Mouse (Mus musculus): ENCODE data around the gene Il18.

The Il18 gene

DNA sequence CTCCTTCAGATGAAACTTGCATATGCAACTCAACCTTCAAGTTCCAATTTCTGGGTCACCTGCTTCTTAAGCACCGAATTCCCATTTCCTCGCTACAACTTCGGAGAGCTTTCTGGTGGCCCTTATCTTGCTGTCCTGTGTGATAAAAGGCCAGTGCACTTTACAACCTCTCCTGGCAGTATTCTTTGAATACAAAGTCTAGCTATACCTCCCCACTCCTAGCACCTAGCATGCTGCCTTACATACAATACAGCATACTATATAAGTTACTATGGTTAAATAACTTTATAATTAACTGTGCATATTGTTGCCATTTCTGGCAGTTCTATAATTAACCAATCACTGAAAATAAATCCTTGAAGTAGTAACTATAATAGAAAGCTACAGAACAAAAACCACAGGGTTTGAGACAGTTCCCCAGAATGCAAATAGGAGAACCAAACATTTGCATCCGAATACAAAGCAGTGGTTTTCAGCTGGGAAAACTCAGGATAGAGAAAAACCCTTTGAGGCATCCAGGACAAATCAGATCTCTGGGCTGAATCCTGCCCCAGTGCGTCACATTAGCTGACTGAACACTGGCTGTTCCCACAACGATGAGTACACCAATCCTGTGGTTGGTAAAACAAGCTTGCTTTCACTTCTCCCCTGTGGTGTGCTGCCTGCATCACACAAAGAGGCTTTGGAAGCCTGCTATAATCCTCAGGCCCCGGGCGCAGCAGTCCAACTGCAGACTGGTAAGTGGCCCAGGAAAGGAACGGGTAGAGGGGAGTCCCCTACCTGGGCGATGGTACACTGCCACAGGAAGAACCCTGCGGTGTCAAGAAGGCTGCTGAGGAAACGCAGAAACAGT, at the start of gene Il18:
TSS of gene Il18 (plus strand) at position 587 of the 853 bp plus-strand sequence.
- peak; percentile 62 to 77 for DNase-seq (ENCODE audit: low spot score in 2 of 2)

GRCm38 (mm10) chr9:50505405-50505804, 49.2 kb upstream of the Il18 start:
- DNase-seq (ENCODE audit: low spot score in 2 of 2): no peak

DNA sequence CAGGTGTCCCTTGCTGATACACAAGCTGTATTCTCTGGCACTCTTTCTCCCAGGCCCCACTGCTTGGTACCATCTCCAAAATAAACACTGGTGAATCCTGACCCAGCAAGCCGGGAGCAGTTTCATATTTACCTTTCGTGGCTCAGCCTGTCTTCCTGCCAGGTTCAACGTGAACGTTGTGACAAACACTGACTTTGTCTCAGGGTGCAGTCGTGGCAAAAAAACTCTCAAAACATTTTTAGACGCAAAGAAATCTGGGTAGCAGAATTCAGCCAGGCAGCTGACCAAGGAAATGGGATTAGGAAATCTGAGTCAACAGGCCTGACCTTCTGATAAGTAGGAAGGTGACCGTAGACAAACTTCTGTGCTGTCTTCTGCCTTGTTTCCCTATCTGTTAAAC, 47.1 kb upstream of the Il18 start:
- no peak for DNase-seq (ENCODE audit: low spot score in 2 of 2)

GRCm38 (mm10) chr9:50515462-50515861, 39.2 kb upstream of the Il18 start:
- no peak for DNase-seq (ENCODE audit: low spot score in 2 of 2)

- no peak for DNase-seq (ENCODE audit: low spot score in 2 of 2)
These were observed 35.8 kb upstream of the Il18 start for GRCm38 (mm10) chr9:50518781-50519180.

DNA sequence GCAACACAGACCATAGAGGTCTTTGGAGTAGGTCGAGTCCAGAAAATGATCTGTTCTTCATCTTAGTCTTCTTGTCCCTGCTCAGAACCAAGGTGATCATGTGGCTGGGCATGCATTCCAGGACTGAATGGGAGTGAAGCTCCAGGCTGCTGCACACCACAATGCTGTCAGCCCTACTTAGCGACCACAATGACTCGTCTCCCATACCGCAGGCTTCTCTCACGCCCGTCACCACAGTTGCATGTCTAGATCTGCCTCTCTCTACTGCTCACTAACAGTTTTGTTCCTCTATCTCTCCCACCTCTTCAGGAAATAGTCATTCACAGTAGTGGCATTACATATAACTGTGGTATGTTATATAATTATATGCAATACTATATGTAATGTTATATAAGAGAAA, 33.9 kb upstream of the Il18 start:
- no peak for DNase-seq (ENCODE audit: low spot score in 2 of 2)

GRCm38 (mm10) chr9:50521562-50521961, 33.1 kb upstream of the Il18 start:
- DNase-seq (ENCODE audit: low spot score in 2 of 2): no peak

GRCm38 (mm10) chr9:50522574-50522973, 32.1 kb upstream of the Il18 start:
- no peak for DNase-seq (ENCODE audit: low spot score in 2 of 2)

DNA sequence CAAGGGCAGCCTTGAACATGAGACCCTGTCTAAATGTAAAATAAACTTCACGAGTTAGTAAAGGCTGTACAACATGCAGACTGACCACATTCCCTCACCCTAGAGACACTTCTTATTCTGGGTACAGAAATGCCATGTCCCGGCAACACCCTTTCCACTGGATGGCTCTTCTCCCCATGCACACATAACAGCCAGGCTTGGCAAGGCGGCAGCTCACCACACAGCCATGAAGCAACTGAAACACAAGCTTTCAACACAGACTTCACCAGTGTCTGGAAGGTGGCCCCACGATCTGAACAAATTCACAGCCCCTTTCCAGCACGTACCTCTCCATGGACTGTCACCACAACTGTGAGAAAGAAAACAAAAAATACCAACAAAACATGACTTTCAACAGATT, 29.7 kb upstream of the Il18 start:
- no peak for DNase-seq (ENCODE audit: low spot score in 2 of 2)

DNA sequence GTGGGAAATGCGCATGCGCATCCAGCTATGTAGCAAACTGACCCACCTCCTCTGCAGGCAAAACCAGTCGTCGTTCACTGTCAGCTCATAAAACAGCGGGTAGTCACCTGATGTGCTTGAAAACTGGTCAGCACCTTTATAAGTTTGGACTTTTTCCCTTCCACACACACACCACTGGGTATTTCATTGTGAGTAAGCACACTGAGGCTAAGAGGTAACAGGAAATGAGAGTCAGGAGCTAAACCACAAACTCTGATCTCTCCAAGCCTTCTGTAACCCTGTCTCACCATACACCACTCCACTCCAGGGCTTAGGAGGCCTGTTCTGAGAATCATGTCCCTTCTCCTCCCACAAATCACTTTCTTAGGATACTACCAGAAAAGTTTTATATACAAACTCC, 29.0 kb upstream of the Il18 start:
- DNase-seq (ENCODE audit: low spot score in 2 of 2): no peak

GRCm38 (mm10) chr9:50527860-50528259, 26.8 kb upstream of the Il18 start:
- DNase-seq (ENCODE audit: low spot score in 2 of 2): no peak

DNA sequence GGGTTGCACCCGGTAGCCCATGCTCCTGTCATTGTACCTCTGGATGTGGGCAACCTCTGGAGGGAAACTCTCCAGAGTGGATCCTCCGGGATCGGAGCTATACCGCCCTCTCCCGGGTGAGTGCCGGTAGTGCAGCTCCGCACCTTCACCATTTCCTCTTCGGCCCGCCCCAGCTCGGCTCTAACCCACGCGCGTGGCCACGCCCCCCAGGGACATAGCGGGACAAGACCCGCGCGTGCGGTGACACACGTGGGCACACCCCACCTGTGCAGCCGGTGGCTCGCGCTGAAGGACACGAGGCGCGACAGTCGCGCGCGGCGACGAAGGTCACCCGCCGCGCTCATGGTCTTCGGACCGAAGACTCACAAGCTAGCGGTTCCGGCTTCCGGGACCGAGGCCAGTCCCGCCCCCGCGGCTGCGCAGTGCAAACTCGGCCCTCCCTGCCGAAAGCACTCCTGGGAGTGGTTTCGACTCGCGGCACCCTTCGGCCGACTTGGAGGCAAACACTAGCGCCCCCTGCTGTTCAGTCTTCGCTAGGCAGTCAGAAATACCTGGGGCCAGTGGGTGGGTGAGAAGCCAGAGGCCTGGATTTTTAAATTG, 26.2 kb upstream of the Il18 start, which contains the start of gene Pts:
TSS of gene Pts (minus strand) at position 432 of the 600 bp plus-strand sequence.
- DNase-seq (ENCODE audit: low spot score in 2 of 2): peak; percentile 87 to 97

DNA sequence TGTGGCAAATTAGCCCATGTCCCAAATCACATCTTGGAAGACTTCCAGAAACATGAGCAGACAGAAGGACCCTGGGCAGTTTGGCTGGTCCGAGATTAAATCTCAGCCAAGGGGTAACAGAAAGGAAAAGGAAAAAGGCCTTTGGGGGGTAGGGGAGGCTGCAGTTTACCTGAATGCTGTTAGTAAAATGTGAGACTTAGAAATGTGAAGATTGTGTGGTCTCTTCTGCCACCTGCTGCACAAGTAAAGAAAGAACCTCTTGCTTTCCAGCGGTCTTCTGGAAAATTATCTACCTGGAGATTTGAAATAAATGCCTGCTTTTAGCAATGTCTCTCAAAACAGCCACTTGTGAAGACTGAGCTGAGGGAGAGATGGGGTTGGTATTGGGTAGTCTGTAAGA, 23.7 kb upstream of the Il18 start:
- DNase-seq (ENCODE audit: low spot score in 2 of 2): peak in 1 of 2 experiments; percentile 45

- DNase-seq (ENCODE audit: low spot score in 2 of 2): no peak
These were observed 21.3 kb upstream of the Il18 start for GRCm38 (mm10) chr9:50533328-50533727.

- DNase-seq (ENCODE audit: low spot score in 2 of 2): no peak
These were observed 20.8 kb upstream of the Il18 start for GRCm38 (mm10) chr9:50533791-50534190.

GRCm38 (mm10) chr9:50535930-50536329, 18.7 kb upstream of the Il18 start:
- no peak for DNase-seq (ENCODE audit: low spot score in 2 of 2)

DNA sequence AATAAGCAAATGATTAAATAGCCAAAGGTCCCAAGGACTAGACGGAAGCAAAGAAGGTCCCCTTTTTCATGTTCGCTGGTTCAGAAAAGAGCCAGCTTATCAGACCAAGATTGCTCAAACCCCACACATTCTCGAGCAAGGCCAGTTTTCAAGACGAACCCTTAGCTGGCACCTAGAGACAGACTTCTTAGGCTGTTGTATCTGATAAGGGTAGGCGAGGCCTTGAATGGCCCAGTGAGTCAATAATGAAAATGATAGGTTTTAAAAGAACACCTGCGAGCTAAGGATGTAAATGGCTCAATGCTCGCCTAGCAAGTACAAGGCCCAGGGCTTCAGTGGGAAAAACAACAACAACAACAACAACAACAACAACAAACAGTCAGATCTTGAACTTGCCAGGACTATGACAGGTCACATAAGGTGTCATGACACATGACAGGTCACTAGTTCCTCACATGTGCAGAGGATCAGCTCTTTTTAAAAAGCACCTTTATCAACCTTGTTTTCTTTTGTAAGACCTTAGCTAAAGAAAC, 18.0 kb upstream of the Il18 start:
- DNase-seq (ENCODE audit: low spot score in 2 of 2): no peak

GRCm38 (mm10) chr9:50537295-50537694, 17.3 kb upstream of the Il18 start:
- DNase-seq (ENCODE audit: low spot score in 2 of 2): no peak

DNA sequence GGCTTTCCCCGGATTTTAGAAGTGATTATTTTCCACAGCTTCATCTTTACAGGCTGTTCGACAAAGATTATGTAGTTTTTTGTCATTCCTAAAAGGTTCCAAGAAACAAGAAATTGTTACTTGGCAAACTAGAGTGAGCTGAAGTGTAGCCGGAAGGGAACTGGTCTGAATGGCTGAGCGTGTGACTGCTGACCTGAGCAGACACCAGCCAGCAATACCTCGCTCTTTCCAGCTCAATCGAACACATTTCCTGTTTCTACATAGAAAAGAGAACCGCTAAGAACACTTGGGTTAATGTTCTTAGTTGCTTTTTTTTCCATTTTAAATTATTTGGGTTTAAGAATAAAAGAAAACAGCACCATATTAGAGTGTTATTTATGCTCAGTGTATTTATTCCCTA, 14.5 kb upstream of the Il18 start:
- DNase-seq (ENCODE audit: low spot score in 2 of 2): no peak

DNA sequence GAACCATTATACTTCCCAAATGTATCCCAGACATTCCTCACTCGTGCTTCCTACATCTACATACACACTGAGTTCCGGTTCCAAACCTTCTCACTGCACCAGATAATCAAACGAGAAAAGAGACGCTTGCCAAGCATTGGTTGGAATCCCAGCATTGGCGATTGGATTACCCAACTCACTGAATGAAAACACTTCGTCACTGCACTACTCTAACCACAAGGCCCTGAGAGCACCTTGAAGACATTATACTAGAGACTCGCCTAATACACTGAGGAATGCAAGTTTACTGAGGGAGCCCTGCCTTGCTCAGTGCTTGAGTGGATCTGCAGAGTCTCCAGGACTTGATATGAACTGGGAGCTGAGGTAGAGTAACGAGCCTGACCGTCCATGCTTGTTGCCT, 12.2 kb upstream of the Il18 start:
- no peak for DNase-seq (ENCODE audit: low spot score in 2 of 2)

- no peak for DNase-seq (ENCODE audit: low spot score in 2 of 2)
These were observed 6.7 kb upstream of the Il18 start for GRCm38 (mm10) chr9:50547859-50548478.

DNA sequence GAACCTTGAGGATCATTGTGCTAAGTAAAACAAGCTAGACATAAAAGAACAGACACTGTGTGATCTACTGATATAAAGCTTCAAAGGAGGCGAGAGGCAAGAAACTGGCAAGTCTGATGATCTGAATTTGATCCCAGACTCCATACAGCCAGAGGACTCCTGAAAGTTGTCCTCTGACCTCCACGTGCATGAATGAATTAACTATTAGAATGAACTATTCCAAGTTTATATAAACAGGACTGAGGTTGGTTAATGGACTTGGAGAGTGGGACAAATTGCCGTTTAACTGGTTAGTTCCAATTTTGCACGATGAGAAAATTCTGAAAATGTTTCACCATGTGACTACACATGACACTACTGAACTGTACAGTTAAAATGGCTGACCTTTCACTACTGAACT, 5.7 kb upstream of the Il18 start:
- DNase-seq (ENCODE audit: low spot score in 2 of 2): no peak

GRCm38 (mm10) chr9:50552206-50552605, 2.4 kb upstream of the Il18 start:
- DNase-seq (ENCODE audit: low spot score in 2 of 2): no peak

Measured in left cerebral cortex, adult 9 months (tissue).